9 mouse cellular contexts compared by ENCODE assay signal in genomic region chr6:87075092-87075685, GRCm38 (mm10). TPM values are rescaled to one million over a fixed set of nuclear protein-coding genes. Genes with fewer than 3 reads are reported as not detected.
DNase-seq lines count a peak whose midpoint lies in the region; ATAC-seq and TF ChIP-seq lines count a peak whose summit lies in the region.
"Had no signal": no experiment of that assay in that cellular context is flagged by ENCODE, and none has a peak within 500 bp of the region (broad histone marks: within the 10 kb centered on the region; RNA-seq: fewer than 3 reads in every experiment).

No protein-coding gene starts in this region.

- H3K27ac ChIP-seq in spleen, adult 2 months (ENCODE audit: insufficient read depth, low read length) = peak overlapping the region; percentile 83
- no peak overlapping the region; the same call in 1 of the 2 replicates for H3K27ac ChIP-seq in embryonic facial prominence, embryonic 15.5 days (replicated peaks)
- H3K27ac ChIP-seq: hindbrain, postnatal 0 days had no signal

- H3K9ac ChIP-seq in embryonic facial prominence, embryonic 15.5 days = no peak overlapping the region

- peak in 1 of 2 experiments; percentile 32 for DNase-seq in spleen, adult 2 months (ENCODE audit: low read depth in 1 of 2, low spot score in 2 of 2)
- no peak for DNase-seq in spleen, postnatal 4 days (ENCODE audit: low spot score in 2 of 2)
- DNase-seq in mesoderm, embryonic 11.5 days (ENCODE audit: low read depth, low spot score) = peak; percentile 11
- DNase-seq in kidney, adult 11 months = no peak
- DNase-seq in MN1 (ENCODE audit: low spot score) = no peak
- no peak for DNase-seq in left cerebral cortex, adult 9 months (ENCODE audit: low spot score in 2 of 2)
- DNase-seq: lung, adult 18-20 months had no signal

- H3K4me2 ChIP-seq in embryonic facial prominence, embryonic 15.5 days (replicated peaks) = no peak overlapping the region

- H3K9me3 ChIP-seq in embryonic facial prominence, embryonic 15.5 days (replicated peaks) = no peaks in the 10 kb centered on the region

- TF ChIP-seq POLR2A in spleen, adult 2 months (IDR thresholded peaks at IDR 0.05; ENCODE audit: low read depth, low read length) = no peak

- peaks cover 15% of the 10 kb centered on the region for H3K36me3 ChIP-seq in spleen, adult 2 months (ENCODE audit: control insufficient read depth, insufficient read depth, low read length)
- peaks cover 61% of the 10 kb centered on the region for H3K36me3 ChIP-seq in embryonic facial prominence, embryonic 15.5 days

- TF ChIP-seq CTCF in spleen, adult 2 months (IDR thresholded peaks at IDR 0.05; ENCODE audit: extremely low read depth, insufficient read depth, insufficient read length, insufficient replicate concordance) = no peak

- H3K4me3 ChIP-seq in spleen, adult 2 months (ENCODE audit: extremely low read depth, insufficient read depth, insufficient read length) = no peak overlapping the region
- H3K4me3 ChIP-seq in embryonic facial prominence, embryonic 15.5 days (replicated peaks) = no peak overlapping the region

- peak; percentile 66; the same call in 1 of the 2 replicates for ATAC-seq in embryonic facial prominence, embryonic 15.5 days (ENCODE audit: insufficient number of reproducible peaks, low FRiP score, low TSS enrichment, low read depth)
- ATAC-seq: hindbrain, postnatal 0 days had no signal

- WGBS in spleen, adult 2 months = 26% methylated on average over 3 of the region's 3 CpGs
- 78% methylated on average over 3 of the region's 3 CpGs for WGBS in embryonic facial prominence, embryonic 15.5 days

- H3K27me3 ChIP-seq in spleen, adult 2 months (ENCODE audit: control insufficient read depth, insufficient read depth, low read length) = no peaks in the 10 kb centered on the region
- H3K27me3 ChIP-seq in embryonic facial prominence, embryonic 15.5 days = no peaks in the 10 kb centered on the region

- H3K4me1 ChIP-seq in spleen, adult 2 months (ENCODE audit: control insufficient read depth, insufficient read depth, insufficient read length) = peaks cover 4% of the 10 kb centered on the region; the same call in 1 of the 2 replicates
- peaks cover 10% of the 10 kb centered on the region; the same call in 1 of the 2 replicates for H3K4me1 ChIP-seq in embryonic facial prominence, embryonic 15.5 days

RNA-seq across cellular contexts. Expression of gene D6Ertd527e, which starts 29.4 kb away (rescaled TPM):
- 0.90 and 2.9 TPM in 2 replicates for polyA plus RNA-seq in spleen, adult 2 months (2012; rRNA removed)
- 0.28 and 0.75 TPM in 2 replicates for polyA plus RNA-seq in embryonic facial prominence, embryonic 15.5 days (2015; fragmentation: Nextera tagmentation; extraction: Ambion mirVana)

RNA-seq across cellular contexts. Expression of gene Gfpt1, which starts 32.5 kb away (rescaled TPM):
- 5.6 and 6.1 TPM in 2 replicates for polyA plus RNA-seq in spleen, adult 2 months (2012; rRNA removed)
- polyA plus RNA-seq in embryonic facial prominence, embryonic 15.5 days (2015; fragmentation: Nextera tagmentation; extraction: Ambion mirVana) = 19.0 and 20.4 TPM in 2 replicates
